Mouse (Mus musculus): ENCODE results near the gene Nup37. TPM values are rescaled to one million over a fixed set of nuclear protein-coding genes. Genes with fewer than 3 reads are reported as not detected.

Nup37 gene
- 55.8 and 58.0 TPM in 2 replicates for polyA plus RNA-seq (2015; fragmentation: Nextera tagmentation; extraction: Ambion mirVana)

- peak; percentile 83 for ATAC-seq (ENCODE audit: insufficient number of reproducible peaks, low FRiP score, low TSS enrichment, low read depth)
- H3K27me3 ChIP-seq, result no peaks in the 10 kb centered on the region
- H3K9me3 ChIP-seq, result no peaks in the 10 kb centered on the region
- H3K4me3 ChIP-seq, result peak within 1 kb of the TSS; percentile 77
- H3K4me2 ChIP-seq, result peak within 1 kb of the TSS; percentile 89
- H3K36me3 ChIP-seq, result peaks cover 23% of the 10 kb centered on the region
- H3K9ac ChIP-seq, result peak within 1 kb of the TSS; percentile 61
- under 1% methylated on average over 53 of the region's 53 CpGs for WGBS
- peaks cover 18% of the 10 kb centered on the region for H3K4me1 ChIP-seq
- H3K27ac ChIP-seq, result no peak within 1 kb of the TSS
Observed at GRCm38 (mm10) chr10:88146707-88147477, at the start of gene Nup37, which contains the start of gene Parpbp. TSS of gene Nup37 (plus strand) at chr10:88146992. TSS of gene Parpbp (minus strand) at chr10:88146941.

- Histone ChIP-seq H3K9me3 (no peaks in the 10 kb centered on the region), H3K4me1 (no peaks in the 10 kb centered on the region), H3K27ac (no peak overlapping the region), H3K4me2 (no peak overlapping the region), H3K9ac (no peak overlapping the region), H3K36me3 (no peaks in the 10 kb centered on the region), H3K4me3 (no peak overlapping the region), H3K27me3 (no peaks in the 10 kb centered on the region)
- ATAC-seq (ENCODE audit: insufficient number of reproducible peaks, low FRiP score, low TSS enrichment, low read depth), result no peak
- 96% methylated on average over 2 of the region's 2 CpGs for WGBS
Observed at GRCm38 (mm10) chr10:88106169-88106568, 40.6 kb upstream of the Nup37 start.

GRCm38 (mm10) chr10:88113290-88113689 lies 33.5 kb upstream of the Nup37 start:
- no peak overlapping the region for H3K27ac ChIP-seq
- no peak overlapping the region for H3K4me3 ChIP-seq
- H3K4me2 ChIP-seq, result no peak overlapping the region
- 92% methylated on average over 2 of the region's 2 CpGs for WGBS
- H3K27me3 ChIP-seq, result no peaks in the 10 kb centered on the region
- H3K36me3 ChIP-seq, result no peaks in the 10 kb centered on the region
- no peaks in the 10 kb centered on the region for H3K4me1 ChIP-seq
- H3K9ac ChIP-seq, result no peak overlapping the region
- ATAC-seq (ENCODE audit: insufficient number of reproducible peaks, low FRiP score, low TSS enrichment, low read depth), result no peak
- no peaks in the 10 kb centered on the region for H3K9me3 ChIP-seq

- H3K9ac ChIP-seq, result no peak overlapping the region
- H3K4me1 ChIP-seq, result no peaks in the 10 kb centered on the region
- H3K4me2 ChIP-seq, result no peak overlapping the region
- H3K27ac ChIP-seq, result no peak overlapping the region
- no peaks in the 10 kb centered on the region for H3K27me3 ChIP-seq
- H3K4me3 ChIP-seq, result no peak overlapping the region
- H3K36me3 ChIP-seq, result 0 out of 2 replicates have a peak, but pooled peaks cover 2% of the 10 kb centered on the region
- no peak for ATAC-seq (ENCODE audit: insufficient number of reproducible peaks, low FRiP score, low TSS enrichment, low read depth)
- no peaks in the 10 kb centered on the region for H3K9me3 ChIP-seq
Observed at GRCm38 (mm10) chr10:88119721-88120120, 27.1 kb upstream of the Nup37 start.

GRCm38 (mm10) chr10:88135630-88136029 lies 11.2 kb upstream of the Nup37 start:
- ATAC-seq (ENCODE audit: insufficient number of reproducible peaks, low FRiP score, low TSS enrichment, low read depth), result no peak
- H3K27ac ChIP-seq, result no peak overlapping the region
- H3K27me3 ChIP-seq, result no peaks in the 10 kb centered on the region
- 97% methylated on average over 16 of the region's 16 CpGs for WGBS
- H3K4me1 ChIP-seq, result no peaks in the 10 kb centered on the region
- H3K9me3 ChIP-seq, result no peaks in the 10 kb centered on the region
- no peak overlapping the region for H3K4me3 ChIP-seq
- H3K36me3 ChIP-seq, result peaks cover 10% of the 10 kb centered on the region
- no peak overlapping the region for H3K9ac ChIP-seq
- no peak overlapping the region for H3K4me2 ChIP-seq

- WGBS, result 20% methylated on average over 7 of the region's 7 CpGs
- Histone ChIP-seq H3K27ac (no peak overlapping the region), H3K4me2 (peak overlapping the region; percentile 89), H3K36me3 (peaks cover 23% of the 10 kb centered on the region), H3K27me3 (no peaks in the 10 kb centered on the region), H3K9me3 (no peaks in the 10 kb centered on the region), H3K4me3 (peak overlapping the region; percentile 77), H3K9ac (peak overlapping the region; percentile 61), H3K4me1 (peaks cover 18% of the 10 kb centered on the region)
- ATAC-seq (ENCODE audit: insufficient number of reproducible peaks, low FRiP score, low TSS enrichment, low read depth), result no peak
Observed at GRCm38 (mm10) chr10:88146187-88146586, 605 bp upstream of the Nup37 start.

GRCm38 (mm10) chr10:88150381-88150780 lies 3.6 kb downstream of the Nup37 start:
- Histone ChIP-seq H3K27ac (no peak overlapping the region), H3K4me1 (peaks cover 16% of the 10 kb centered on the region), H3K9ac (no peak overlapping the region), H3K36me3 (peaks cover 39% of the 10 kb centered on the region), H3K9me3 (no peaks in the 10 kb centered on the region), H3K4me2 (no peak overlapping the region), H3K4me3 (no peak overlapping the region), H3K27me3 (no peaks in the 10 kb centered on the region)
- WGBS, result 91% methylated on average over 4 of the region's 4 CpGs
- no peak for ATAC-seq (ENCODE audit: insufficient number of reproducible peaks, low FRiP score, low TSS enrichment, low read depth)

- no peak for ATAC-seq (ENCODE audit: insufficient number of reproducible peaks, low FRiP score, low TSS enrichment, low read depth)
- H3K36me3 ChIP-seq, result peaks cover 40% of the 10 kb centered on the region
- no peak overlapping the region for H3K9ac ChIP-seq
- H3K4me1 ChIP-seq, result 0 out of 2 replicates have a peak, but pooled peaks cover 4% of the 10 kb centered on the region
- no peak overlapping the region for H3K4me3 ChIP-seq
- no peak overlapping the region for H3K27ac ChIP-seq
- H3K27me3 ChIP-seq, result no peaks in the 10 kb centered on the region
- 77% methylated on average over 6 of the region's 6 CpGs for WGBS
- no peaks in the 10 kb centered on the region for H3K9me3 ChIP-seq
- H3K4me2 ChIP-seq, result no peak overlapping the region
Observed at GRCm38 (mm10) chr10:88151658-88152057, 4.9 kb downstream of the Nup37 start.

GRCm38 (mm10) chr10:88162096-88162495 lies 15.3 kb downstream of the Nup37 start:
- no peak for ATAC-seq (ENCODE audit: insufficient number of reproducible peaks, low FRiP score, low TSS enrichment, low read depth)
- no peak overlapping the region for H3K27ac ChIP-seq
- WGBS, result 92% methylated on average over 2 of the region's 2 CpGs
- H3K36me3 ChIP-seq, result peaks cover 28% of the 10 kb centered on the region
- H3K4me1 ChIP-seq, result no peaks in the 10 kb centered on the region
- H3K9me3 ChIP-seq, result no peaks in the 10 kb centered on the region
- H3K4me2 ChIP-seq, result no peak overlapping the region
- H3K4me3 ChIP-seq, result no peak overlapping the region
- H3K27me3 ChIP-seq, result no peaks in the 10 kb centered on the region
- no peak overlapping the region for H3K9ac ChIP-seq

GRCm38 (mm10) chr10:88162676-88163075 lies 15.9 kb downstream of the Nup37 start:
- no peak overlapping the region for H3K27ac ChIP-seq
- H3K9ac ChIP-seq, result no peak overlapping the region
- no peak overlapping the region for H3K4me3 ChIP-seq
- no peaks in the 10 kb centered on the region for H3K4me1 ChIP-seq
- 93% methylated on average over 5 of the region's 5 CpGs for WGBS
- no peak for ATAC-seq (ENCODE audit: insufficient number of reproducible peaks, low FRiP score, low TSS enrichment, low read depth)
- H3K36me3 ChIP-seq, result peaks cover 28% of the 10 kb centered on the region
- H3K9me3 ChIP-seq, result no peaks in the 10 kb centered on the region
- H3K27me3 ChIP-seq, result no peaks in the 10 kb centered on the region
- H3K4me2 ChIP-seq, result no peak overlapping the region

GRCm38 (mm10) chr10:88166158-88166557 lies 19.4 kb downstream of the Nup37 start:
- no peak overlapping the region for H3K9ac ChIP-seq
- H3K27me3 ChIP-seq, result no peaks in the 10 kb centered on the region
- WGBS, result 99% methylated on average over 3 of the region's 3 CpGs
- H3K4me1 ChIP-seq, result no peaks in the 10 kb centered on the region
- ATAC-seq (ENCODE audit: insufficient number of reproducible peaks, low FRiP score, low TSS enrichment, low read depth), result no peak
- no peak overlapping the region for H3K27ac ChIP-seq
- H3K4me3 ChIP-seq, result no peak overlapping the region
- H3K4me2 ChIP-seq, result no peak overlapping the region
- H3K36me3 ChIP-seq, result peaks cover 20% of the 10 kb centered on the region
- H3K9me3 ChIP-seq, result no peaks in the 10 kb centered on the region

GRCm38 (mm10) chr10:88167438-88168077 lies 20.8 kb downstream of the Nup37 start:
- Histone ChIP-seq H3K9me3 (no peaks in the 10 kb centered on the region), H3K4me1 (no peaks in the 10 kb centered on the region), H3K27ac (no peak overlapping the region), H3K4me3 (no peak overlapping the region), H3K9ac (no peak overlapping the region), H3K27me3 (no peaks in the 10 kb centered on the region), H3K36me3 (peaks cover 20% of the 10 kb centered on the region), H3K4me2 (no peak overlapping the region)
- ATAC-seq (ENCODE audit: insufficient number of reproducible peaks, low FRiP score, low TSS enrichment, low read depth), result no peak
- WGBS, result 80% methylated on average over 7 of the region's 7 CpGs

Measured in limb, embryonic 15.5 days (tissue).